Mouse (Mus musculus): ENCODE measurements around the gene Sh3gl2. TPM values are rescaled to one million over a fixed set of nuclear protein-coding genes. Genes with fewer than 3 reads are reported as not detected.

Gene Sh3gl2
- polyA plus RNA-seq, 2 experiments, result 0.10 TPM; not detected in 1

- no peak for ATAC-seq (ENCODE audit: insufficient read depth)
- H3K27me3 ChIP-seq (ENCODE audit: control insufficient read depth, insufficient read depth, low read length), result no peaks in the 10 kb centered on the region
- H3K4me3 ChIP-seq (ENCODE audit: insufficient read depth in 1 of 2, low read depth in 2 of 2, low read length in 2 of 2), result no peak overlapping the region
- TF ChIP-seq EP300 (IDR thresholded peaks at IDR 0.05; ENCODE audit: low read depth) (no peak), CTCF (IDR thresholded peaks at IDR 0.05; ENCODE audit: low read depth) (no peak)
- H3K36me3 ChIP-seq (replicated peaks; ENCODE audit: control insufficient read depth, insufficient read depth, low read depth), result no peaks in the 10 kb centered on the region
- no peak overlapping the region for H3K9ac ChIP-seq (replicated peaks)
- DNase-seq (ENCODE audit: low read depth in 3 of 3, low spot score in 3 of 3), result no peak
- no peaks in the 10 kb centered on the region for H3K9me3 ChIP-seq (ENCODE audit: control insufficient read depth, low read length)
- no peak overlapping the region for H3K27ac ChIP-seq
- H3K4me1 ChIP-seq (replicated peaks; ENCODE audit: control insufficient read depth in 2 of 2, insufficient read depth in 2 of 2, low read length in 1 of 2), result no peaks in the 10 kb centered on the region
- 45% methylated on average over 4 of the region's 4 CpGs for WGBS (ENCODE audit: insufficient replicate concordance)
- no peak overlapping the region for H3K4me2 ChIP-seq (ENCODE audit: low read depth)
Observed at GRCm38 (mm10) chr4:85175466-85175865, 29.5 kb upstream of the Sh3gl2 start.

GRCm38 (mm10) chr4:85178394-85179051 lies 26.4 kb upstream of the Sh3gl2 start:
- no peak overlapping the region for H3K27ac ChIP-seq
- H3K9me3 ChIP-seq (ENCODE audit: control insufficient read depth, low read length), result no peaks in the 10 kb centered on the region
- H3K27me3 ChIP-seq (ENCODE audit: control insufficient read depth, insufficient read depth, low read length), result no peaks in the 10 kb centered on the region
- ATAC-seq (ENCODE audit: insufficient read depth) (no peak), DNase-seq (ENCODE audit: low read depth in 3 of 3, low spot score in 3 of 3) (no peak)
- H3K4me1 ChIP-seq (replicated peaks; ENCODE audit: control insufficient read depth in 2 of 2, insufficient read depth in 2 of 2, low read length in 1 of 2), result no peaks in the 10 kb centered on the region
- no peaks in the 10 kb centered on the region for H3K36me3 ChIP-seq (replicated peaks; ENCODE audit: control insufficient read depth, insufficient read depth, low read depth)
- no peak overlapping the region for H3K9ac ChIP-seq (replicated peaks)
- no peak overlapping the region for H3K4me3 ChIP-seq (ENCODE audit: insufficient read depth in 1 of 2, low read depth in 2 of 2, low read length in 2 of 2)
- TF ChIP-seq EP300 (IDR thresholded peaks at IDR 0.05; ENCODE audit: low read depth) (no peak), CTCF (IDR thresholded peaks at IDR 0.05; ENCODE audit: low read depth) (no peak)
- 67% methylated on average over 9 of the region's 9 CpGs for WGBS (ENCODE audit: insufficient replicate concordance)
- no peak overlapping the region for H3K4me2 ChIP-seq (ENCODE audit: low read depth)

GRCm38 (mm10) chr4:85186011-85186410 lies 18.9 kb upstream of the Sh3gl2 start:
- Histone ChIP-seq H3K27me3 (ENCODE audit: control insufficient read depth, insufficient read depth, low read length) (no peaks in the 10 kb centered on the region), H3K4me2 (ENCODE audit: low read depth) (no peak overlapping the region), H3K27ac (no peak overlapping the region), H3K4me3 (ENCODE audit: insufficient read depth in 1 of 2, low read depth in 2 of 2, low read length in 2 of 2) (no peak overlapping the region), H3K4me1 (replicated peaks; ENCODE audit: control insufficient read depth in 2 of 2, insufficient read depth in 2 of 2, low read length in 1 of 2) (no peaks in the 10 kb centered on the region), H3K36me3 (replicated peaks; ENCODE audit: control insufficient read depth, insufficient read depth, low read depth) (no peaks in the 10 kb centered on the region), H3K9me3 (ENCODE audit: control insufficient read depth, low read length) (no peaks in the 10 kb centered on the region), H3K9ac (replicated peaks) (no peak overlapping the region)
- DNase-seq (ENCODE audit: low read depth in 3 of 3, low spot score in 3 of 3), result no peak
- no peak for ATAC-seq (ENCODE audit: insufficient read depth)
- 39% methylated on average over 4 of the region's 4 CpGs for WGBS (ENCODE audit: insufficient replicate concordance)
- peak; percentile 60 for TF ChIP-seq CTCF (IDR thresholded peaks at IDR 0.05; ENCODE audit: low read depth)
- no peak for TF ChIP-seq EP300 (IDR thresholded peaks at IDR 0.05; ENCODE audit: low read depth)

GRCm38 (mm10) chr4:85196201-85196600 lies 8.7 kb upstream of the Sh3gl2 start:
- Histone ChIP-seq H3K4me2 (ENCODE audit: low read depth) (no peak overlapping the region), H3K27ac (no peak overlapping the region), H3K9me3 (ENCODE audit: control insufficient read depth, low read length) (no peaks in the 10 kb centered on the region), H3K4me1 (replicated peaks; ENCODE audit: control insufficient read depth in 2 of 2, insufficient read depth in 2 of 2, low read length in 1 of 2) (no peaks in the 10 kb centered on the region), H3K4me3 (ENCODE audit: insufficient read depth in 1 of 2, low read depth in 2 of 2, low read length in 2 of 2) (no peak overlapping the region), H3K36me3 (replicated peaks; ENCODE audit: control insufficient read depth, insufficient read depth, low read depth) (no peaks in the 10 kb centered on the region), H3K9ac (replicated peaks) (no peak overlapping the region), H3K27me3 (ENCODE audit: control insufficient read depth, insufficient read depth, low read length) (no peaks in the 10 kb centered on the region)
- TF ChIP-seq EP300 (IDR thresholded peaks at IDR 0.05; ENCODE audit: low read depth), result no peak
- DNase-seq (ENCODE audit: low read depth in 3 of 3, low spot score in 3 of 3), result no peak
- no peak for ATAC-seq (ENCODE audit: insufficient read depth)
- 62% methylated on average over 4 of the region's 4 CpGs for WGBS (ENCODE audit: insufficient replicate concordance)

- Histone ChIP-seq H3K9me3 (ENCODE audit: control insufficient read depth, low read length) (no peaks in the 10 kb centered on the region), H3K4me1 (replicated peaks; ENCODE audit: control insufficient read depth in 2 of 2, insufficient read depth in 2 of 2, low read length in 1 of 2) (no peaks in the 10 kb centered on the region), H3K36me3 (replicated peaks; ENCODE audit: control insufficient read depth, insufficient read depth, low read depth) (no peaks in the 10 kb centered on the region), H3K9ac (replicated peaks) (no peak overlapping the region), H3K27me3 (ENCODE audit: control insufficient read depth, insufficient read depth, low read length) (no peaks in the 10 kb centered on the region), H3K4me3 (ENCODE audit: insufficient read depth in 1 of 2, low read depth in 2 of 2, low read length in 2 of 2) (no peak overlapping the region), H3K27ac (no peak overlapping the region), H3K4me2 (ENCODE audit: low read depth) (no peak overlapping the region)
- TF ChIP-seq EP300 (IDR thresholded peaks at IDR 0.05; ENCODE audit: low read depth), result no peak
- no peak for TF ChIP-seq CTCF (IDR thresholded peaks at IDR 0.05; ENCODE audit: low read depth)
- 61% methylated on average over 9 of the region's 9 CpGs for WGBS (ENCODE audit: insufficient replicate concordance)
- no peak for ATAC-seq (ENCODE audit: insufficient read depth)
- no peak for DNase-seq (ENCODE audit: low read depth in 3 of 3, low spot score in 3 of 3)
Observed at GRCm38 (mm10) chr4:85198431-85198830, 6.5 kb upstream of the Sh3gl2 start.

Data from liver, embryonic 14.5 days (tissue).